Comparison of ENCODE assay signal across 9 mouse cellular contexts in the genomic region with DNA sequence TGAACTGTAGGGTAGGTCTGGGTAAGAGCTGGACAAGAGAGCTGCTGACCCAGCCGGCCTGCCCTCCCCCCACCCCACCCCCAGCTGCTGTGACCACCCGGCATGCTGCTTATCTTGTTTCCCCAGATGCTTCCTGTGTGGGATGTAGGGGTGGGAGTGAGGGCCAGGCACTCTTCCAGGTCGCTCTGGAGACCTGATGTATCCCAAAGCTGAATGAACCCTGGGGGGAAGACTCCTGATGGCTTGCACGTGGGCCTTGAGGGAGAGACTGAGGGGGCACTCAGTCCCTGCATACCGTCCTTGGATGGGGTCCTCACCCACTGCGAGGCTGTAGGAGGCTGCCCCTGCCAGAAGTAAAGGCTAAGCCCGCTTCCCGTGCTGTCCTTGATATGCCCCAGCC. TPM values are rescaled to one million over a fixed set of nuclear protein-coding genes. Genes with fewer than 3 reads are reported as not detected.
DNase-seq lines count a peak whose midpoint lies in the region; ATAC-seq and TF ChIP-seq lines count a peak whose summit lies in the region.
"Had no signal": no experiment of that assay in that cellular context is flagged by ENCODE, and none has a peak within 500 bp of the region (broad histone marks: within the 10 kb centered on the region; RNA-seq: fewer than 3 reads in every experiment).

No protein-coding gene starts in this region.

- H3K9me3 ChIP-seq in forebrain, embryonic 10.5 days: no peaks in the 10 kb centered on the region
- H3K9me3 ChIP-seq in forebrain, embryonic 16.5 days (ENCODE audit: control insufficient read depth, low read length): no peaks in the 10 kb centered on the region
- no peaks in the 10 kb centered on the region for H3K9me3 ChIP-seq in lung, postnatal 0 days (ENCODE audit: low read length)

- TF ChIP-seq POLR2A in embryonic fibroblast, embryonic 13.5 days (IDR thresholded peaks at IDR 0.05; ENCODE audit: low read depth, low read length): no peak

- TF ChIP-seq CTCF in embryonic fibroblast, embryonic 13.5 days (IDR thresholded peaks at IDR 0.05; ENCODE audit: borderline replicate concordance, insufficient read depth, low read length): no peak
- TF ChIP-seq CTCF in lung, postnatal 0 days (IDR thresholded peaks at IDR 0.05): no peak

- H3K27ac ChIP-seq in forebrain, embryonic 10.5 days: peak overlapping the region; percentile 73
- H3K27ac ChIP-seq in forebrain, embryonic 16.5 days (ENCODE audit: low read length): no peak overlapping the region
- peak overlapping the region; percentile 16 for H3K27ac ChIP-seq in embryonic fibroblast, embryonic 13.5 days (ENCODE audit: insufficient read depth, low read length)
- H3K27ac ChIP-seq in lung, postnatal 0 days (ENCODE audit: low read length): peak overlapping the region; percentile 91

- H3K4me3 ChIP-seq in forebrain, embryonic 10.5 days: no peak overlapping the region
- H3K4me3 ChIP-seq in forebrain, embryonic 16.5 days (replicated peaks; ENCODE audit: low read length): no peak overlapping the region
- H3K4me3 ChIP-seq in embryonic fibroblast, embryonic 13.5 days (ENCODE audit: insufficient read depth, low read length): no peak overlapping the region
- H3K4me3 ChIP-seq in lung, postnatal 0 days (ENCODE audit: low read depth, low read length): no peak overlapping the region

- peak; percentile 92 for TF ChIP-seq EP300 in lung, postnatal 0 days (IDR thresholded peaks at IDR 0.05)

- no peak for ATAC-seq in forebrain, embryonic 16.5 days
- peak; percentile 62 for ATAC-seq in lung, postnatal 0 days

- WGBS in forebrain, embryonic 10.5 days: 70% methylated on average over 8 of the region's 8 CpGs
- 73% methylated on average over 8 of the region's 8 CpGs for WGBS in forebrain, embryonic 16.5 days
- WGBS in lung, postnatal 0 days: 11% methylated on average over 8 of the region's 8 CpGs

- peaks cover 33% of the 10 kb centered on the region for H3K4me1 ChIP-seq in forebrain, embryonic 10.5 days
- no peaks in the 10 kb centered on the region for H3K4me1 ChIP-seq in forebrain, embryonic 16.5 days (replicated peaks; ENCODE audit: control insufficient read depth, insufficient read depth, low read length)
- H3K4me1 ChIP-seq in embryonic fibroblast, embryonic 13.5 days (ENCODE audit: control insufficient read depth, insufficient read depth, low read length): peaks cover 5% of the 10 kb centered on the region; the same call in 1 of the 2 replicates
- H3K4me1 ChIP-seq in lung, postnatal 0 days (ENCODE audit: insufficient read depth, low read depth, low read length): peaks cover 23% of the 10 kb centered on the region

- no peak for DNase-seq in forebrain, embryonic 10.5 days (ENCODE audit: extremely low spot score, low spot score)
- DNase-seq in kidney, adult 9 months: peak; percentile 52
- peak; percentile 71 for DNase-seq in lung, postnatal 0 days (ENCODE audit: low spot score)
- DNase-seq in cerebellum, adult 9-10 months: no peak
- DNase-seq in thymus, postnatal 25 days: no peak
- no peak for DNase-seq in urinary bladder, postnatal 10 days (ENCODE audit: low spot score)

- no peak overlapping the region for H3K4me2 ChIP-seq in forebrain, embryonic 16.5 days (ENCODE audit: low read length)
- no peak overlapping the region for H3K4me2 ChIP-seq in lung, postnatal 0 days (replicated peaks; ENCODE audit: low read depth, low read length)

- no peaks in the 10 kb centered on the region for H3K27me3 ChIP-seq in forebrain, embryonic 10.5 days (ENCODE audit: poor library complexity, severe bottlenecking)
- no peaks in the 10 kb centered on the region for H3K27me3 ChIP-seq in forebrain, embryonic 16.5 days (replicated peaks; ENCODE audit: control insufficient read depth, insufficient read depth, low read length)
- H3K27me3 ChIP-seq in lung, postnatal 0 days (replicated peaks; ENCODE audit: insufficient read depth, low read length): no peaks in the 10 kb centered on the region
- H3K27me3 ChIP-seq: CH12.LX had no signal

- no peaks in the 10 kb centered on the region for H3K36me3 ChIP-seq in forebrain, embryonic 10.5 days (replicated peaks)
- no peaks in the 10 kb centered on the region for H3K36me3 ChIP-seq in forebrain, embryonic 16.5 days (ENCODE audit: control insufficient read depth, insufficient read depth)
- no peaks in the 10 kb centered on the region for H3K36me3 ChIP-seq in lung, postnatal 0 days (ENCODE audit: insufficient read depth, low read length)

- no peak overlapping the region for H3K9ac ChIP-seq in forebrain, embryonic 16.5 days (replicated peaks; ENCODE audit: low read depth, low read length)
- no peak overlapping the region for H3K9ac ChIP-seq in lung, postnatal 0 days (replicated peaks; ENCODE audit: low read depth)

RNA-seq across cellular contexts. Expression of gene Atp5mpl, which starts 21.7 kb away (rescaled TPM):
- 565 and 608 TPM in 2 replicates for polyA plus RNA-seq in forebrain, embryonic 10.5 days (2016; fragmentation: Nextera tagmentation; extraction: Ambion mirVana)
- 562 and 571 TPM in 2 replicates for polyA plus RNA-seq in forebrain, embryonic 16.5 days (2015; fragmentation: Nextera tagmentation; extraction: Ambion mirVana)
- polyA plus RNA-seq in embryonic fibroblast, embryonic 13.5 days (2011; ENCODE audit: insufficient read length, low read depth, missing spikeins): 334 and 342 TPM in 2 replicates
- 400 and 463 TPM in 2 replicates for polyA plus RNA-seq in lung, postnatal 0 days (2015; fragmentation: Nextera tagmentation; extraction: Ambion mirVana)

RNA-seq across cellular contexts. Expression of gene Tdrd9, which starts 26.2 kb away (rescaled TPM):
- polyA plus RNA-seq in forebrain, embryonic 10.5 days (2016; fragmentation: Nextera tagmentation; extraction: Ambion mirVana): 1.1 and 1.9 TPM in 2 replicates
- polyA plus RNA-seq in forebrain, embryonic 16.5 days (2015; fragmentation: Nextera tagmentation; extraction: Ambion mirVana): 0.19 and 0.44 TPM in 2 replicates
- not detected in 2 replicates for polyA plus RNA-seq in embryonic fibroblast, embryonic 13.5 days (2011; ENCODE audit: insufficient read length, low read depth, missing spikeins)
- 0.02 and 0.05 TPM in 2 replicates for polyA plus RNA-seq in lung, postnatal 0 days (2015; fragmentation: Nextera tagmentation; extraction: Ambion mirVana)

RNA-seq across cellular contexts. Expression of gene Rd3l, which starts 36.0 kb away (rescaled TPM):
- not detected in 2 replicates for polyA plus RNA-seq in forebrain, embryonic 10.5 days (2016; fragmentation: Nextera tagmentation; extraction: Ambion mirVana)
- not detected in 2 replicates for polyA plus RNA-seq in forebrain, embryonic 16.5 days (2015; fragmentation: Nextera tagmentation; extraction: Ambion mirVana)
- polyA plus RNA-seq in embryonic fibroblast, embryonic 13.5 days (2011; ENCODE audit: insufficient read length, low read depth, missing spikeins): not detected in 2 replicates
- polyA plus RNA-seq in lung, postnatal 0 days (2015; fragmentation: Nextera tagmentation; extraction: Ambion mirVana): not detected in 2 replicates

RNA-seq across cellular contexts. Expression of gene Ppp1r13b, which starts 37.2 kb away (rescaled TPM):
- 2.9 and 3.1 TPM in 2 replicates for polyA plus RNA-seq in forebrain, embryonic 10.5 days (2016; fragmentation: Nextera tagmentation; extraction: Ambion mirVana)
- polyA plus RNA-seq in forebrain, embryonic 16.5 days (2015; fragmentation: Nextera tagmentation; extraction: Ambion mirVana): 21.8 and 23.5 TPM in 2 replicates
- polyA plus RNA-seq in embryonic fibroblast, embryonic 13.5 days (2011; ENCODE audit: insufficient read length, low read depth, missing spikeins): 8.8 and 9.4 TPM in 2 replicates
- polyA plus RNA-seq in lung, postnatal 0 days (2015; fragmentation: Nextera tagmentation; extraction: Ambion mirVana): 21.8 and 22.7 TPM in 2 replicates

Comparison
In these comparisons a context has a peak if more than half of its experiments do, and no peak if none do; other contexts are left out.
1. DNase-seq: peak in kidney, adult 9 months (single experiment) and lung, postnatal 0 days (single experiment); none in forebrain, embryonic 10.5 days (single experiment), cerebellum, adult 9-10 months (single experiment), thymus, postnatal 25 days (single experiment) and urinary bladder, postnatal 10 days (single experiment).